Mouse (Mus musculus) hindbrain, embryonic 14.5 days (tissue): ENCODE data around the gene Hist1h3e. TPM values are rescaled to one million over a fixed set of nuclear protein-coding genes. Genes with fewer than 3 reads are reported as not detected.
"Not testable (repeated sequence)": the region's sequence is repeated elsewhere in the genome, so short reads cannot be mapped to it uniquely, and the experiment has no call there.

ENCODE experiments used
- ATAC-seq: fragments of 200-750 bp; cut with Nextera tagmentation; 2 replicates; pipeline ENCODE4 v1.8.0; 2017; ENCODE audit warnings: moderate number of reproducible peaks, mild to moderate bottlenecking, moderate TSS enrichment, moderate library complexity; ENCODE audit not compliant: low FRiP score
- DNase-seq: peaks from one replicate; pipeline ENCODE4 v3.0.0-alpha.2; 2015; ENCODE audit warnings: low spot score
- H3K27ac ChIP-seq: fragments of 300-500 bp; sonication (generic); 2 replicates; pipeline ENCODE4 v1.5.1; 2014; ENCODE audit warnings: mild to moderate bottlenecking, moderate library complexity
- H3K27me3 ChIP-seq: fragments of 300-500 bp; sonication (generic); 2 replicates; pipeline ENCODE4 v1.6.1; 2014; ENCODE audit warnings: mild to moderate bottlenecking, low read length, mixed read lengths; ENCODE audit not compliant: control insufficient read depth, insufficient read depth
- H3K36me3 ChIP-seq: fragments of 300-500 bp; sonication (generic); replicated peaks from 2 replicates; pipeline ENCODE4 v1.6.1; 2014; ENCODE audit not compliant: control insufficient read depth, insufficient read depth
- H3K4me1 ChIP-seq: fragments of 300-500 bp; sonication (generic); replicated peaks from 2 replicates; pipeline ENCODE4 v1.6.1; 2014; ENCODE audit warnings: antibody characterized with exemption, low read length, mixed read lengths; ENCODE audit not compliant: control insufficient read depth, insufficient read depth
- H3K4me2 ChIP-seq: fragments of 300-500 bp; sonication (generic); replicated peaks from 2 replicates; pipeline ENCODE4 v1.6.1; 2014; ENCODE audit warnings: mild to moderate bottlenecking, moderate library complexity
- H3K4me3 ChIP-seq: fragments of 300-500 bp; sonication (generic); replicated peaks from 2 replicates; pipeline ENCODE4 v1.5.1; 2014; ENCODE audit warnings: mild to moderate bottlenecking, low read length
- H3K9ac ChIP-seq: fragments of 300-500 bp; sonication (generic); 2 replicates; pipeline ENCODE4 v1.6.1; 2014
- H3K9me3 ChIP-seq: fragments of 300-500 bp; sonication (generic); 2 replicates; pipeline ENCODE4 v1.6.1; 2016; ENCODE audit warnings: low read length; ENCODE audit not compliant: control insufficient read depth
- WGBS: fragments of 180-500 bp; shearing (Covaris S2); extraction: QIAGEN DNeasy Blood & Tissue Kit; methylation state at CpG from one replicate; pipeline ENCODE4 v1.1.7; 2014; 5-methylcytosine and 5-hydroxymethylcytosine counted together
- polyA plus RNA-seq: library from polyadenylated mRNA; unstranded; fragments of >200 nt; fragmentation: Nextera tagmentation; extraction: Ambion mirVana; gene quantifications from 2 replicates; pipeline ENCODE4 v1.2.1, GENCODE M21; 2014

The Hist1h3e gene
- polyA plus RNA-seq, 1 experiment from 2014 or later, result 3.1 TPM

- H3K4me2 ChIP-seq, result peak within 1 kb of the TSS; percentile 55
- peaks cover 22% of the 10 kb centered on the region for H3K4me1 ChIP-seq
- not testable (repeated sequence) for H3K36me3 ChIP-seq, H3K9me3 ChIP-seq, H3K27me3 ChIP-seq
- DNase-seq (peak; percentile 95), ATAC-seq (peak; percentile 92)
- H3K9ac ChIP-seq, result peak within 1 kb of the TSS; percentile 36
- under 1% methylated on average over 36 of the region's 62 CpGs for WGBS
- H3K27ac ChIP-seq, result peak within 1 kb of the TSS; percentile 71
- H3K4me3 ChIP-seq, result peak within 1 kb of the TSS; percentile 35
Measured at GRCm38 (mm10) chr13:23535137-23536075, 26.8 kb downstream of the Hist1h3e start, which contains the start of gene Hist1h3g. TSS of gene Hist1h3g (plus strand) at chr13:23535422.

- H3K27me3 ChIP-seq, result no peaks in the 10 kb centered on the region
- H3K9me3 ChIP-seq, result no peaks in the 10 kb centered on the region
- peaks cover 27% of the 10 kb centered on the region for H3K4me1 ChIP-seq
- WGBS, result under 1% methylated on average over 15 of the region's 15 CpGs
- peak overlapping the region; percentile 35 for H3K4me3 ChIP-seq
- no peaks in the 10 kb centered on the region for H3K36me3 ChIP-seq
- H3K4me2 ChIP-seq, result peak overlapping the region; percentile 55
- peak overlapping the region; percentile 71 for H3K27ac ChIP-seq
- H3K9ac ChIP-seq, result peak overlapping the region; percentile 36
- ATAC-seq, result no peak
- no peak for DNase-seq
Measured at GRCm38 (mm10) chr13:23534368-23535131, 27.6 kb downstream of the Hist1h3e start.

- H3K9me3 ChIP-seq, result not testable (repeated sequence)
- peaks cover 29% of the 10 kb centered on the region for H3K4me1 ChIP-seq
Measured at GRCm38 (mm10) chr13:23533560-23534367, 28.4 kb downstream of the Hist1h3e start, which contains the start of gene Hist1h2af. TSS of gene Hist1h2af (plus strand) at chr13:23533906.

GRCm38 (mm10) chr13:23532262-23533075 lies 29.7 kb downstream of the Hist1h3e start:
- peak overlapping the region; percentile 49 for H3K4me3 ChIP-seq
- H3K4me1 ChIP-seq, result peaks cover 29% of the 10 kb centered on the region
- H3K27me3 ChIP-seq, result no peaks in the 10 kb centered on the region
- no peak for DNase-seq
- H3K36me3 ChIP-seq, result no peaks in the 10 kb centered on the region
- peak overlapping the region; percentile 84 for H3K9ac ChIP-seq
- ATAC-seq, result no peak
- H3K4me2 ChIP-seq, result peak overlapping the region; percentile 55
- 24% methylated on average over 9 of the region's 9 CpGs for WGBS
- H3K27ac ChIP-seq, result peak overlapping the region; percentile 95
- H3K9me3 ChIP-seq, result no peaks in the 10 kb centered on the region

More at GRCm38 (mm10) chr13:23533560-23534367, 28.4 kb downstream of the Hist1h3e start, which contains the start of gene Hist1h2af:
- DNase-seq (peak; percentile 88), ATAC-seq (peak; percentile 44)
- peak within 1 kb of the TSS; percentile 84 for H3K9ac ChIP-seq
- under 1% methylated on average over 24 of the region's 53 CpGs for WGBS
- H3K36me3 ChIP-seq, H3K27me3 ChIP-seq: not testable (repeated sequence)
- peak within 1 kb of the TSS; percentile 55 for H3K4me2 ChIP-seq
- peak within 1 kb of the TSS; percentile 71 for H3K27ac ChIP-seq
- H3K4me3 ChIP-seq, result peak within 1 kb of the TSS; percentile 35

GRCm38 (mm10) chr13:23530901-23531875 lies 31.0 kb downstream of the Hist1h3e start, which contains the start of gene Hist1h4h:
TSS of gene Hist1h4h (plus strand) at chr13:23531050.
- Histone ChIP-seq H3K9me3 (no peaks in the 10 kb centered on the region), H3K27me3 (no peaks in the 10 kb centered on the region), H3K27ac (peak within 1 kb of the TSS; percentile 95), H3K4me2 (peak within 1 kb of the TSS; percentile 55), H3K9ac (peak within 1 kb of the TSS; percentile 84), H3K4me1 (peaks cover 29% of the 10 kb centered on the region), H3K4me3 (peak within 1 kb of the TSS; percentile 49), H3K36me3 (no peaks in the 10 kb centered on the region)
- under 1% methylated on average over 52 of the region's 70 CpGs for WGBS
- DNase-seq (peak; percentile 100), ATAC-seq (peak; percentile 87)

GRCm38 (mm10) chr13:23530181-23530900 lies 31.8 kb downstream of the Hist1h3e start:
- H3K9ac ChIP-seq, result peak overlapping the region; percentile 84
- ATAC-seq, result no peak
- peak overlapping the region; percentile 95 for H3K27ac ChIP-seq

GRCm38 (mm10) chr13:23529480-23530165 lies 32.5 kb downstream of the Hist1h3e start:
- Histone ChIP-seq H3K4me1 (peaks cover 27% of the 10 kb centered on the region), H3K4me2 (peak overlapping the region; percentile 55), H3K9ac (peak overlapping the region; percentile 84), H3K36me3 (no peaks in the 10 kb centered on the region), H3K4me3 (peak overlapping the region; percentile 49), H3K27ac (peak overlapping the region; percentile 95), H3K9me3 (no peaks in the 10 kb centered on the region), H3K27me3 (no peaks in the 10 kb centered on the region)
- DNase-seq (no peak), ATAC-seq (no peak)
- WGBS, result 34% methylated on average over 2 of the region's 2 CpGs

More at GRCm38 (mm10) chr13:23530181-23530900, 31.8 kb downstream of the Hist1h3e start:
- Histone ChIP-seq H3K27me3 (no peaks in the 10 kb centered on the region), H3K4me1 (peaks cover 29% of the 10 kb centered on the region), H3K4me2 (peak overlapping the region; percentile 55), H3K36me3 (no peaks in the 10 kb centered on the region), H3K9me3 (no peaks in the 10 kb centered on the region), H3K4me3 (peak overlapping the region; percentile 49)
- DNase-seq, result peak; percentile 84
- WGBS, result under 1% methylated on average over 20 of the region's 20 CpGs
